Mouse (Mus musculus): ENCODE results near the gene Dgat2. TPM values are rescaled to one million over a fixed set of nuclear protein-coding genes. Genes with fewer than 3 reads are reported as not detected.

Dgat2 gene
- polyA plus RNA-seq, 1 experiment from 2014 or later, result 11.9 TPM

GRCm38 (mm10) chr7:99114006-99114726, 68.4 kb downstream of the Dgat2 start:
- WGBS, result 90% methylated on average over 16 of the region's 16 CpGs
- no peaks in the 10 kb centered on the region for H3K36me3 ChIP-seq (ENCODE audit: control insufficient read depth, insufficient read depth, low read length)
- no peak overlapping the region for H3K4me2 ChIP-seq (ENCODE audit: low read length)
- H3K4me3 ChIP-seq (ENCODE audit: low read depth, low read length), result no peak overlapping the region
- H3K9ac ChIP-seq (ENCODE audit: low read length), result no peak overlapping the region
- no peak for ATAC-seq
- no peaks in the 10 kb centered on the region for H3K9me3 ChIP-seq (replicated peaks; ENCODE audit: control insufficient read depth, low read length)
- no peaks in the 10 kb centered on the region for H3K4me1 ChIP-seq (ENCODE audit: control insufficient read depth, insufficient read depth, low read length)
- H3K27ac ChIP-seq (ENCODE audit: low read depth, low read length), result no peak overlapping the region
- DNase-seq (ENCODE audit: low spot score), result no peak
- H3K27me3 ChIP-seq (replicated peaks; ENCODE audit: control insufficient read depth, insufficient read depth, low read length), result no peaks in the 10 kb centered on the region

- H3K4me3 ChIP-seq (ENCODE audit: low read depth, low read length), result no peak overlapping the region
- no peaks in the 10 kb centered on the region for H3K9me3 ChIP-seq (replicated peaks; ENCODE audit: control insufficient read depth, low read length)
- no peaks in the 10 kb centered on the region for H3K4me1 ChIP-seq (ENCODE audit: control insufficient read depth, insufficient read depth, low read length)
- H3K36me3 ChIP-seq (ENCODE audit: control insufficient read depth, insufficient read depth, low read length), result no peaks in the 10 kb centered on the region
- H3K27me3 ChIP-seq (replicated peaks; ENCODE audit: control insufficient read depth, insufficient read depth, low read length), result no peaks in the 10 kb centered on the region
- H3K9ac ChIP-seq (ENCODE audit: low read length), result no peak overlapping the region
- 52% methylated on average over 3 of the region's 3 CpGs for WGBS
- ATAC-seq (no peak), DNase-seq (ENCODE audit: low spot score) (peak; percentile 84)
- H3K4me2 ChIP-seq (ENCODE audit: low read length), result no peak overlapping the region
- H3K27ac ChIP-seq (ENCODE audit: low read depth, low read length), result no peak overlapping the region
These were observed 75.0 kb downstream of the Dgat2 start for GRCm38 (mm10) chr7:99107566-99107965.

- Histone ChIP-seq H3K36me3 (ENCODE audit: control insufficient read depth, insufficient read depth, low read length) (no peaks in the 10 kb centered on the region), H3K9me3 (replicated peaks; ENCODE audit: control insufficient read depth, low read length) (no peaks in the 10 kb centered on the region), H3K4me1 (ENCODE audit: control insufficient read depth, insufficient read depth, low read length) (no peaks in the 10 kb centered on the region), H3K4me2 (ENCODE audit: low read length) (no peak overlapping the region), H3K4me3 (ENCODE audit: low read depth, low read length) (no peak overlapping the region), H3K27ac (ENCODE audit: low read depth, low read length) (no peak overlapping the region), H3K27me3 (replicated peaks; ENCODE audit: control insufficient read depth, insufficient read depth, low read length) (no peaks in the 10 kb centered on the region), H3K9ac (ENCODE audit: low read length) (no peak overlapping the region)
- ATAC-seq (no peak), DNase-seq (ENCODE audit: low spot score) (no peak)
- 75% methylated on average over 4 of the region's 4 CpGs for WGBS
These were observed 75.7 kb downstream of the Dgat2 start for GRCm38 (mm10) chr7:99106714-99107270.

Other genes with a start within 250 kb of the Dgat2 start
- gene Uvrag, start 41.6 kb downstream of the Dgat2 start, polyA plus RNA-seq (2014; fragmentation: Nextera tagmentation; extraction: Ambion mirVana), result 12.2 and 13.2 TPM in 2 replicates
- 3.1 and 3.2 TPM in 2 replicates for gene Mogat2, start 55.9 kb upstream of the Dgat2 start, polyA plus RNA-seq (2014; fragmentation: Nextera tagmentation; extraction: Ambion mirVana)
- 46.2 and 62.4 TPM in 2 replicates for gene Map6, start 84.7 kb upstream of the Dgat2 start, polyA plus RNA-seq (2014; fragmentation: Nextera tagmentation; extraction: Ambion mirVana)
- gene Serpinh1, start 170.5 kb upstream of the Dgat2 start, polyA plus RNA-seq (2014; fragmentation: Nextera tagmentation; extraction: Ambion mirVana), result 102 and 115 TPM in 2 replicates
- 26.8 and 34.5 TPM in 2 replicates for gene Gdpd5, start 198.7 kb upstream of the Dgat2 start, polyA plus RNA-seq (2014; fragmentation: Nextera tagmentation; extraction: Ambion mirVana)

All from forebrain, embryonic 14.5 days (tissue).